Mouse (Mus musculus) left cerebral cortex, adult 18-20 months (tissue): ENCODE results near the gene C1qtnf7. TPM values are rescaled to one million over a fixed set of nuclear protein-coding genes. Genes with fewer than 3 reads are reported as not detected.

Source experiments
- DNase-seq, 2 experiments: peaks; one replicate each; pipeline ENCODE4 v3.0.0; 2021 to 2022; ENCODE audit warnings: low spot score in 2 of 2, mixed read lengths in 1 of 2
- long read RNA-seq, 2 experiments: library from polyadenylated mRNA; stranded (forward); transcript quantifications; one replicate each; pipeline ENCODE4 v2.0.0; 2021
- total RNA-seq, 2 experiments: library from RNA; stranded (reverse); gene quantifications; 2 replicates each; pipeline ENCODE4 v1.2.3; 2021

The C1qtnf7 gene
- total RNA-seq, result 1 to 10 TPM; 1.3 to 2.2 TPM
- long read RNA-seq, experiment 1, partial matches to known transcripts, result 0 of 2 reads
- long read RNA-seq, experiment 1, other reads (novel, unspliced or antisense), result 1 of 2 reads
- long read RNA-seq, experiment 2, result 0 reads

DNA sequence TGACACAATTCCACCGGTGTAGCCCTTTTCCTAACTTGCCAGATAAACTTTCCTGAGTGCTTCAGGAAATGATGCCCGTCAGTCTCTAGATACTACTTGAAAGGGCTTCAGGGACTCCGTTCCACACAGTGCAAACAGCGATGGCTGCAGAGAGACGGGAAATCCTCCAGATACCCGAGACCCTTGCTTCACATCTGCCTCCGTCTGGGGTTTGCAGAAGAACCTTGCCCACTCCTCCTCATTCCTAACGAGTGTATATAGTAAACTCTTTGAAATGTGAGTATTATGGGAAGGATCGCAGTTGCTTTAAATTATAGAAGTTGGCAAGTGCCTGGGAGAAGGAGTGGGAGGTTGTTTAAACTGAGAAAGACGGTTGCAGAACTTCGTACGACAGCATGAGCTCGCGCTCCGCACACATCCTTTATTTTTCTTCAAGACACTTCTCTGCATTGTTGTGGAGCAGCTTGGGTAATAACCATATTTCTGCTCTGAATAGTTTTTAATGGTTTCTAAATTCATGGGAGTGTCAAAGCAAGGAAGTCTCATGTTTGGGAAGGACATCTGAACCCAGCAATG is at the start of gene C1qtnf7:
TSS of gene C1qtnf7 (plus strand) at position 138 of the 576 bp plus-strand sequence.
- DNase-seq, result peak in 1 of 2 experiments; percentile 10

DNA sequence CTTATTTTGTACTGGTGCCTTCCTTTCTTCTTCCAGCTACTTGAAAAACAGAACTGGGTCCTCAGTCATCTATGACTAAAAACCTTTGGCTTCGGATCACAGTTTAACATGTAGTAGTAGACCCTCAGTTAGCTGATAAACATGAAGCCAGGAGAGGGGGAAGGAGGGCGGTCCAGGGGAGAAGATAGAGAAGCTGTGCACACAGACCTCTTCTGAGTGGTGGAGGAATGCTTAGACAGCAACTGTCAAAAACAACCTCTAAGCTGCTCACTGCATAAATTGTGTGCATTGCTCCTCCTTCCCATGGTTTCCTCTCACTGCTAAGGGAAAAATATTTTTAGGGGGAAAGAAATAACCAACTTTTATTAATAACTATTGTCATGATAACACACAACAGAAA is 48.6 kb upstream of the C1qtnf7 start:
- no peak for DNase-seq

DNA sequence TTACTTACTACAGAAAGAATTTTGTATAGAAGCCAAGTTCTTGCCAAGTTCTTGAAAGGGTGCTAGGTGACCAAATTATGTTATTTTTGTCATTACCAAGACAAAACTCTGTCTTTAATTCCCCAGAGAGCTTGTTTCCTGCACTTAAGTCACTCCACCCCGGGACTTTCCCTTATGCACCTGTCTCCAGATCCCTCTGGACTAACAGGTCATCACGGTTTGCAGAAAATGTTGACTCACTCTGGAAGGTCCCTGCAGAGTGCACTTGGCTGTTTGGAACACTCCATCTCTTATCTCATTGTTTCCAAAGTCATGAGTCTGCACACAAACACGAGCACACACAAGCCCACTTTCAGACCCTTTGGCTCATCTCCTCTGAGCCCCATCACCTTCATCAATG is 48.1 kb upstream of the C1qtnf7 start:
- DNase-seq, result no peak

DNA sequence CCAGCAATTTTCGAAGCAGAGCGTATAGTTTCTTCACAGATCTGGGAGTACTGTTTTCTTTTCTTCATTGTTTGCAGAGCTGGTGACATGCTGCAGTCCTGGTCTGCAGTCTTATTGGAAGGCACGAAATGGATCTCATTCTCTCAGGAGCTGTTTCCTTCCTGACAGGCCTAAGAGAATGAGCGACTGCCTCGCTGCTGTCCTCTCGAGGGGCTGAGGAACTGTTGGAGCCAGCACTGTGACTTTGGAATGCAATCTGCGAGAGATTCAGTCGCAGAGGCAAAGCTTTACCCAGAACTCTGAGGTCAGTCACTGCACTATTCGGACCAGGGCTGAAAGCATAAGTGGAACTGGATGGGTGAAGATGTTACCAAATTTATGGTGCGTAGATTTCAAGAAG is 46.4 kb upstream of the C1qtnf7 start:
- DNase-seq, result no peak

DNA sequence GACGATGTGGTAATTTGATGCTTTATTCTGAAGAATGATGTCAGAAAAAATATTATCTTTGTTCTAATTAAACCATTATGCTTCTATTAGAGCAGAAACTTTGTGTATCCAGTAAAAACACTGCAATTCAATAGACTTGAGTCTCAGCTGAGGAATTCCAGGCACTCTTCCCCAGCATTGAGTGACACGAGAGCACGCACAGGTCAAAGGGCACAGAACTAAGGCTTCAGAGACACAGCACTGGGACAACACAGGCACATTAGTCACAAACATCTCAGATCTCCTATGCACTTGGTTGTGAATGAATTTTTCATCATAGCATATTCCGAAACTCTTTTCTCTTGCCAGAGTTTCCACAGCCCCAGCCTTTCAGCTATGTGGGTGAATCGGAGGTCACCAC is 37.4 kb upstream of the C1qtnf7 start:
- DNase-seq, result no peak

DNA sequence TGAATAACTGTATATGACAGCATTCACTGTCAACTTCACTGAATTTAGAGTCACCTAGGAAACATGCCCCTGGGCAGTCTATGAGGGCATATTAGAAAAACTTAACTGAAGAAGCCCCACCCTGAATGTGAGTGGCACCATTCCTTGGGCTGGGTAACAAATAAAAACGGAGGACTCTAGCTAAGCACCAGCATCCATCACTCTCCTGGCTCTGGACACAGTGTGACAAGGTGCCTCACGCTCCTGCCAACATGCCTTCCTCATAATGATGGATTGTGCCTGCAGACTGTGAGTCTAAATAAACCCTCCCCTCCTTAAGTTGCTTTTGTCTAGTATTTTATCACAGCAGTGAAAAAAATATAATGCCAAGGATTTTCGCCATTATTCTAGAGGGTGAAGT is 35.3 kb upstream of the C1qtnf7 start:
- DNase-seq, result no peak

DNA sequence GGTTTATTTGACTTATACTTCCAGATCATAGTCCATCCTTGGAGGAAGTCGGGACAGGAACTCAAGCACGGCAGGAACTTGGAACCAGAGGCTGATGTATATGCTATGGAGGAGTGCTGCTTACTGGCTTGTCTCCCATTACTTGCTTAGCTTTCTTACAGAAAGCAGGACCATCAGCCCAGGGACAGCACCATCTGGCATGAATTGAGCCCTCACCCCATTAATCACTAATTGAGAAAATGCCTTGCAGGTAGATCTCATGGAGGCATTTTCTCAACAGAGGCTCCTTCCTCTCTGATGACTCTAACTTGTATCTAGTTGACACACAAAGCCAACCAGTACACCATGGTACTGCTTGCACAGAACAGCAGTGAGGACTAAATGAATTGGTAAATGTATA is 34.6 kb upstream of the C1qtnf7 start:
- no peak for DNase-seq

DNA sequence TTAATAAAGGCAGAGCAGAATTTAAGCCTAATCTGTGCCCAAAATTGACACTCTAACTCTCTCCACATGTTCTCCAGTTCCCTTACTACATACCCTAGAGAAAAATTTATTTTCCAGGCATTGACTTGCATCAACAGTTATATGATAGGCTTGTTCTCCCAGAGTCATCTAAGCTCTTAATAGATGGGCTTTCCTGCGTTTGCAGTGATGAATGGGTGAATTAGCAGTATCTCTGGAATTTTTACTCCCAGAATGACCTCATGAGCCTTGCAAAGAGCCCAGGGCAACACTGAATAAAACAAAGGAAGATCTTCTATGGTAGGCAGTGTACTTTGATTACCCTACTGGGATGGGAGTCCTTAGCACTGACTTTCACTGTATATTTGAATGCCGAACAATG is 33.5 kb upstream of the C1qtnf7 start:
- no peak for DNase-seq

DNA sequence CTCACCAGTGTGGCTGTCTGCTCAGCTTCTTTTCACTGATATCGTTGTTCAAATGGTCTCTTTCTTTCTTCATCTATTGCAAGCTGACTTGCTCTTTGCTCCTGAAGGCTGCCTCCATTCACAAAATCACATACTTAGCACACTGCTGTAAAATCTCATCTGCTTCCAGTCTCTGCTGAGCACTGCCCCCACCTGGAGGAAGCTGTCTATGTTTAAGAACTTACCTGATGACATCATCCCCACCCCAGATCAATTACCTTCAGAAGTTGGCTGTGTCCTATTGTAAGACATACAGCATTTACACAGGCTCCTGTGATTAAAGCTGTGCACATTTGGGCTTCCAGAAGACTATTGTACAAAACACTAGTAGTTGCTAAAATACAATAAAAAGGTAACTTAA is 13.5 kb upstream of the C1qtnf7 start:
- no peak for DNase-seq

DNA sequence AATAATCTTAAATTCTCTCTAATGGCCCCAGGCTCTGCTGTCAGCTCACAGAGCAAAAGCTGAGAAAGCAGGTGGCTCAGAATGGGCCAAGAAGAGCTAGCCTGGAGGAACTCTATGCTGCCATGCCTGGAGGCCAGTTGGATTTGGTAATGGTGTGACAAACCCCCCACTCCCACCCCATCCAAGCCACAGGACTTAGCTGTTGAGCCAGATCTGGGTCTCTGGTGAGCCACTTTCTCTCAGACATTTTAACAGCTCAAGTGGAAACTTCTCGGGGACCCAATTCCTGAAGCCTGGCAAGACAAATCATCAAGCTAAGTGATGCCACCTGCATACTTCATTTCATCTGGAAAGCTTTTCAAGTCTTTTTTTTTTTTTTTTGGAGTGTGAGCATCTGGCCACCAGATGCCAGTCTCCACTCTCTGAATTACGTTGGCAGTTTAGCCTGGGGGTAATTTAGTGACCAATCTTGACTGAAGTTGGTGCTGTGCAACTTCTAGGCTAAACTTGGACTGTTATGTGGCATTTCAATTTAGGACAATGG is 11.0 kb upstream of the C1qtnf7 start:
- DNase-seq, result no peak

DNA sequence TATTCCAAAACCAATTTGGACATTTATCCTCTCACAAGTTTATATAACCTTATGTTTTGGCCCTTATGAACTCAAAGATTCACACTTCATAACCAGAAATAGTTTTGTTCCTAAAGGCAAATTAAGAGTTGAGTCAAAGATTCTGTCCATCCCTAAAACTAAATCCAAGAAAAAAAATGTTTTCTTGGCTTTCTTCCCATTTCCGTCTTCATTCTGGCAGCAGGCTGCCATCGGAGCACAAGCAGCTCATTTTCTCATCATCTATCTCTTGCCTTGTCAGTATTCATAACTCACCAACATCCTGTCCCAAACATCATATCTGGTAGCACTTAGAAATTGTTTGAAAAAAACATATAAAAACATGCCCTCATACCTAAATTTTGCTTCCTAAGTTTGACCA is 6.9 kb upstream of the C1qtnf7 start:
- DNase-seq, result no peak

DNA sequence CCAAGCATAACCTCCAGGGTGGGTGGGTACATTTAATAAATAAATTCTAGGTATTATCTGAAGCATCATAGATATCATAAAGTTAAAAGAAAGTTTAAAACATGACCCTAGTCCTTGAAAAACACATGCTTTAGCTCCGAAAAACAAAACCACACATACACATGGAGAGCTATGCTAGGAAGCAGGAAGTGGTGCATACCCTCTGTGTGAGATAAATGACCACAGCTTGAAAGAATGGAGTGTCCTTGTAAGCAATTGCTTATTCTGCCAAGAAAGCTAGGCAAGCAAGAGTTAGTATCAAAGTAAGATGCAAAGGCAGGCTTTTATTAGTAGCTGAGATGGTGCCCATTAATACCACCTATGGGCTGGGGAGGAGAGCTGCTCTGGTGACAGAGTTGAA is 6.4 kb upstream of the C1qtnf7 start:
- no peak for DNase-seq

DNA sequence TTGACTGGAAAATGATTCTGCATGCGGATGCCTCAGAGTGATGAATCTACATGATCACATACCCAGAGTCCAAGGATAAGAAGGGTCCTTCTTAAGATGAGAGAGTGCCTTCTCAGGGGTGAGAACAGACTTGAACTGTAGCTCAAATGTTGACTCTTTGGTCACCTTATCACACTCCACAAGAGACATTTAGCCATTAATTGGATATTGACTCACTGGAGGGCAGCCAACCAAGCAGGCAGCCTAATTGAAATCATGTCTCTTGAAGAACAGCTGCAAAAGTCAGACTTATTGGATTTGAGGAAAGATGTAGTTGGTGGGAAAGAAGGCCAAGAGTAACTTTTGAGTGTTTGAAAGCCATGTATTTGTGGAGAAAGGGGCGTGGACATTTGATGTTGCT is 4.2 kb upstream of the C1qtnf7 start:
- DNase-seq, result no peak

DNA sequence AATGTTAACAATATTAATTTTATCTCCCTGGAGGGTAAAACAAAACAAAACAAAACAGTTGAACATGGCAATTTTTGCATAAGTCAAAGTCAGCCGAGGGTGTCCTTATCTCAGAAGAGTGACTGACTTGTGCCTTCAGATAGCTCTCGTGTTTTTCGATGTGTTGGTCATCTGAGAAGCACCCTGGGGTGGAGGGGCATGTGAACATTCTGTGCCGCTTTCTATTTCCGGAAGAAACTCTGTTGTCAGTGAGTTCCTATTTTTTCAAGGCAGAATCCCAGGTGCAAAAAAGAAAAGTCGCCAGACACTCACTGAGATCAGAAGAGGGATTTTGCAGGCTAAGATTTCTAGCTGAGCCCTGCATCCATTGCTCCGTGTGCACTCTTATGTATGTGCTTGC is 1.2 kb downstream of the C1qtnf7 start:
- DNase-seq, result no peak

DNA sequence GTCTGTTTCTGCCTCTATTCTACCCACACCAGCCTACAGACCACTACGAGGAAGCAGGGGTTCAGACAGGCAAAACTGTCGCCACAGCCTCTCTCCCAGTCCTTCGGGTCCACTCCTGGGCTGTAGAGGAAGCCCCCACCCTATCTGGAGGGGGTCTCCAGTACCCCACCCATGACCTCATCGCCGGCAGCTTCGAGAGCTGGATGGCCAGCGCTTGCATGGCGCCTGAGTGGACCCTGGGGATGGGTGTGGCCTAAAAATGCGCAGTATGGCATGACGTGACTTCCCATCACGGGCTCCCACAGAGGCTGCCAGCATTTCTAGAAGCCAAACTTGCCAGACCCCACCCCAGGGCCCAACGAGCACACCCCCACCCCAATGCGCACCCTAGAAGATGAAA is 2.0 kb downstream of the C1qtnf7 start:
- no peak for DNase-seq

DNA sequence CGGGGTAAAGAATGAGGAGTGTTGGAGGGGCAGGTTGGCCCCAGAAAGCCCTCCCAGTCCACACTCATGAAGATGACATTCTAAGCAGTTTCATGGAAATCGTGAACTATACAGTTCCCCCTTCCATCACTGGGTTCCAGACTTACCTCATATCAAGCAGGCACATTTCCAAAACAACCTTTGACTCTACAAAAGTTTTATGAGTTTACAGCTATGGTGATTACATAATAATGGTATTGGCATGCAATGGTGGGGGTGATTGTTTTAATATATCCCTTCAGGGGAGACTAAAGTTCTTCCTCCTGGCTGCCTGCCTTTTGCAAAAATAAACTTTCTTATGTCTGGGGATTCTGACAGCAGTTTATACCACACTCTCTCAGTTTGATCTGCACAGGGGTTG is 4.6 kb downstream of the C1qtnf7 start:
- no peak for DNase-seq

DNA sequence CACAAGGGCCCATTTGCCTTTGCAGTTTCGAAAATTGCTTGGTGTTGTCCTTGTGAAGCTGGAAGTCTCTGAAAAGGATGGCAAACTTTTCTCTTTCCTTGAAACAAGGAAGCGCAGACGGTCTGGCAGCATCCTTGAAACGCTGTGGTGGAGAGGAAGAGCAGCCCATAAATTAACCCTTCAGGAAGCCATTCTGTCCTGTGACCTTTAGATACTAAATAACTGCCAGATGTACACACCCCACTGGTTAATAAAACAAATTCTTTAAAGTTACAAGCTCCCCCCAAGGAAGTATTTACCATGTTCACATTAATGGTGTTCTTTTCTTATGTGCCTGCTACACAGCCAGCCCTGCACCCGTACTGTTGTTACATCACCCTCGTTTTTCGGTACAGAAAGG is 6.0 kb downstream of the C1qtnf7 start:
- no peak for DNase-seq

DNA sequence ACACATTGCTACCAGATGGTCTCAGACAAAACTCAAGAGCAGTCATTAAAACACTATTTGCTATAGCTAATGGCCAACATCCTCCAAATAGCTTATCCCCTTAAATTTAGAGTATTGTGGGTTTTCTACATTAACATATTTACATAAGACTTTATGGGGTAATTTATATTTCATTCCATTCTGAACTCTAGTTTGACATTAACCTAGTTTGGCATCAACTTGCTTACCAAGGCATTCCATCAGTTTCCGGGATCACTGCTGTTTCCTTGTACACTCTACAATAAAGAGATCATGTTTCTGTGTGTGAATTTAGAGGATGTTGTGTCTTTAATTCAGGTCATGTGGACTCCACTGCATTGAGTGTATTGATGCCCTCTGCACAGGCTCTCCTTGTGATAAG is 7.5 kb downstream of the C1qtnf7 start:
- no peak for DNase-seq

DNA sequence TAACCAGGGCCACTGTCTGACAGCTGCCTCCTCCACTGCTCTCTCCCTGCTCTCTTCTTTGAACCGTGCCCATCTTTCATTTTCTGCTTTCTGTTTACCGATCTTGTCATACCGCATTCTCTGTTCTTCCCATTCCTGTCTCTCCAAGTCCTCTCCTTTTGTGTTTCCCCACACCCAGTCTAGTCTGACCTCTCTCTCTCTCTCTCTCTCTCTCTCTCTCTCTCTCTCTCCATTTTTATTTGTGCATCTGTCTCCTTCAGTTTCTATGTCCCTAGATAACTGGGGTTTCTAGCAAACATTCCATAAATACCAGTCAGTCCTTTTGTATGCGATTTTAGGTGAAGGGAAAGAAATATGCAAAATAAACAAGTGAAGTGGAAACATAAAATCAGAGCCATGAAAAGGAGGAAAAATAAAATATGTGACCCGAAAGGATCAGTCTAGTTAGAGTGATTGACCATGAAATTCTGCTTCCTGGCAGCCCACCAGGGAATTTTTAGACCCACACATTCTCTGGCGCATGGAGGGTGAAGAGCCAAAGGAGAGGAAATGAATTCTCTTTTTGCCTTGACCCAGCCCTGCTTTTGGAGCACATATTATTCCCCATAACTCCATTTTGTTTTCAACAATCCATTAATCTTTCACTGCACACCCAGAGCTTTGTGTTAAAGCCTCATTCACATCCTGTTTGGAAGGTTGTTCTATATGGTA is 11.7 kb downstream of the C1qtnf7 start:
- no peak for DNase-seq

DNA sequence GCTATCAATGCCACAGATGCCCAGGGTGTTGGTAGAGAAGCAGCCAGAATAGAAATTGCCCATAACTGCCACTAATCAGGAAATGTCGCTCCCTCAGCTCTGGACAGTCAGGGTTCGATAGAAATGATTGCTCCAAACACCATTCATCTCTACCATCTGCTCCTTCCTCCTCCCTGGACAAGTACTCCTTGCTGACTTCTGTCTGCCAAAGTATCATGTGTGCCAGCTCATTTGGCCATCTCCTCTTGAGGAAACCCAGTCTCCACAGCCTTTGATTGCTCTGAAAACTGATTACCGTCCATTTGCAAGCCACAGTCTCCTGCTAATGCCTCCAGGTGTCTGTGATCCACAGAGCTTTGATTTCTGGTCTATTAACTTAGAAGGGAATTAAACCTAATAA is 14.8 kb downstream of the C1qtnf7 start:
- DNase-seq, result no peak

DNA sequence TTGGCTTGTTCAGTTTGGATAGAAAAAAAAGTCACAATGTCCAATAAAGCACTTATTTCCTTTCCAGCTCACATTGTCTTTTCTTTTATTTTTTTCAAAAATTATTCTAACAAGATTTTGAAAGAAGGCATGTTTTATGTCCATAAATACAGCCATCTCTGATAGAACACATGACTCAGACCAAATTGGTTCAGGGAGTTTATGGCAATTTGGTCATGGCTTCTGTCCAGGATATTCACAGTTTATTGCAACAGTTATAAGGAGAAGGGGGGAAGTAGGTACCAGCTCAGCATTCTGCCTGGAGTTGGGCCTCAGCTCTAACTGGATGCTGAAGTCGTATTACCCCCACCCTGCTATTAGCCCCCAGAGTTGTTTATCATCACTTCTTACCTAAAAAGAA is 15.5 kb downstream of the C1qtnf7 start:
- no peak for DNase-seq

DNA sequence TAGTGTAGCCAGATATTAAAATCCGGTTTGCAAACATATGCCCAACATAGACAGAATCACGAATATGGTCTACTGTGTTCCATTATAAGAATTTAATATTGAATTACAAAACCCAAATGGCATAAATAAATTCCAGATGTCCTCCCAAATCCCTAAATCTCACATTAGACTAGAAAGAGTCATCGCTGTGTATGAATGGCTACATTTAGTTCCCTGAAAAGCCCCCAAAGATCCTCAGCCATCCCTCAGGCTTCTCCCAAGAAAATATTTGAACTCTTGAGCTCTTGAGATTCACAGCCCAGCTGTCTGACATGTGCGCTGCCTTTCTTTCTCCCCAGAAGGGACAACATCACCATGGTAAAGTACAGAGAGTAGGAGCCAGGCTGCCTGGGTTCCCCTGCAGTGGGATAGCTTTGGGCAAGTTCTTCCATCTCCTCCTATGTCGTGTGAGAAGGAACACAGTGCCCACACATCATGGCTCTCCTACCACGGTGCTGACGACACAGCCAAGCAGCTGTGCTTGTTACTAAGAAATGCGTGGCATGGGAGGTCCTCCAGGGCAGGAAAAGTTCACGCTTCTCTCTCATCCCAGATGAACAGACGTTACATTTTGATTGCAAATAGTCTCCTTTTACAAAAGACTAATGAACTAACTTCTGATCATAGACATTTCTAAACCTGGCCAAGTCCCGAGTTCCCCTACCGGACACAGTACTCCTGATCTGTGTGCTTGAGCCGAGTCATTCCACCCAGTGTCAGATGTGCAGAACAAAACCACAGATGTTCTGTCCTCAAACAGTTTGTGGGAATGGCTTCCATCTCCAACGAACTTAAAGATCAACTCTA is 23.2 kb downstream of the C1qtnf7 start:
- no peak for DNase-seq
